Mouse (Mus musculus) kidney, adult 10 weeks (tissue): ENCODE results near the gene Lmna. TPM values are rescaled to one million over a fixed set of nuclear protein-coding genes. Genes with fewer than 3 reads are reported as not detected.

Experiments used
- polyA plus RNA-seq: library from polyadenylated mRNA; stranded (reverse); fragments of 350-450 nt; fragmentation: Illumina TruSeq; extraction: RNeasy Lipid Tissue Mini Kit (QIAGEN cat#74804); gene quantifications from one replicate; pipeline ENCODE4 v1.2.3, GENCODE M21; 2014; ENCODE audit warnings: low read depth, low replicate concordance

Gene Lmna
- polyA plus RNA-seq: 2.7 TPM

DNA sequence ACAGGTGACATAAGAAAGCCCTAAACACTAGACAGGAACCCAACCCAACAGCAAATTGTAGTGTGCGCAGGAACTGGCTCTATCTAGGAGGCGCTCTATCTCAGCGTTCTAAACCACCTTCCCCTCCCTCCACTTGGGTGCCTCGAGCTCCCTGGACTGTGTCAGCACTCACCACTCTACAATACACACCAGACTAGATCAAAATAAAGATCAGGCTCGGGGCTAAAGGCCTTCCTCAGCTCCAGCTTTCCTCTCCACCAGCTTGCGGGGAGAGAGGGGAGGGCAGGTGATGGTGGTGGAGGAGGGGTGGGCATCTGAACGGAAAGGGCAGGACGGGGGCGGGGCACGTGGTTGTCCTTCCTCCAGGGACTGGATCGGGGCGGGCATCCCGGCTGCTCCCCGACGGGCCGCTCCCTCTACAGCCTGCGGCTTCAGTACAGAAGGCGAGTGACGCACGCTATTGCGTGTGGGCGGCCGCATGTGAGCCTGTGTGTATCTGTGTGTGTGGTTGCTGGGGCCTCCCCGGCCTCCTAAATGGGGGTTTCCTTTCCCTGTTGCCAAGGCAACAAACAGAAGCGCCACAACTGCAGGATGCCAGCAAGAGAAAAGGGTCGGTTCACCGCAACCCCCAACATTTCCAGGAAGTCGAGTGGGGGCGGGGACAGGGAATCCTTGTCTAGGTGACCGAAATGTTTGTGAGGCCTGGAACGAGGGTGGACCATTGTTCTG lies at the start of gene Lmna:
Gene Lmna (minus strand): TSS at position 265 of the 729 bp plus-strand sequence.

DNA sequence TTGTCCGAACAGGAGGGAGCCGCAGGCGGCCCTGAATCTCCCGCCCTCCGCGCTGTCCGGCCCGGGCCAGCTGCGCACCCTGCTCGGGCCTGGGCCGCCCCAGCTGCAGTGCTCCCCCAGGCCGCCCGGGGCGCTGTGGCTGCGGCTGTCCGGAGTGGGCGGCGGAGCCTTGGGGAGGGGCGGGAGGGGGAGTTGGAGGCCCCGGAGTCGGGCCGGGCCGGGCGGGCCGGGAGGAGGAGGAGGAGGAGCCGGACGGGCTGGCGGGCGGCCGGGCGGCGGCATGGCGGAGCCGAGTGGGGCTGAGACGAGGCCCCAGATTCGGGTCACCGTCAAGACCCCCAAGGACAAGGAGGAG lies 43.7 kb upstream of the Lmna start, which contains the start of gene Ubqln4:
Gene Ubqln4 (plus strand): TSS at position 234 of the 355 bp plus-strand sequence.

DNA sequence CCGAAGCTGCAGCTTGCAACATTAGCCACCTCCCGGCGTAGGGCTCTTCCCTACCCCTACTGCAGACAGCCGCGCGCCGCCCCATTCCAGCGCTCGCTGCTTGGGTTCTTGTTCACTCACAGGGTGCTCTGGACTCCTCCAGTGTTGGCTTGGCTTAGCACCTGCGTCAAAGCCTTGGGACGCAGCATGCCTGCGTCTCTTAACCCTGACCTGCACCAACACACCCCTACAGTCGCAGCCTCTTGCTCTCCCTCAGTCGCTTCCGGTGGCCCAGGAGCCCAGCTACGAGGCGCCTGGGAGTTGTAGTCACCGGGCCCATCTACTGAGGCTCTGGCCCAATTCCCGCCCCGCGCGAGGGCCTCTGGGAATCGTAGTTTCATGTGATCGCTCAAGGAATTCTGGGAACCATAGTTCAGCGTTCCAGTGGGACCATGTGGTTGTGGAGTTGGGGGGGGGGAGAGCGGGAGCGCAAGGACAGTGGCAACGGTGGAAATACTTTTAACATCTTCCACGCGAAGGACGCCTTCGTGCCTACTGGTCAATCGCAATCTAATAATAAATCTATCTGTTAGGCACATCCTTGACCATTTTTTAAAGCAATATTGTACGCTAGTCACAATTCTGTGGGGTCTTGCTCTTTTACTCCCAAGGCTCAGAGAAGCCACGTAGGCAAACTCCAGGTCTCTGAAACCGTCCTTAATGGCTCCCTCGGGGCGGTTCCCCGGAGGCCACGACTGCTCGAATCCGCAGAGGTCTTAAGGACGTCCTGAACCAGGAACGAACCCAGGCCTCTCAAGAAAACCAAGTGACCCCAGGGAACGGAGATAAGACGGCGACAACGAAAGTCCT lies 43.1 kb upstream of the Lmna start, which contains the start of gene Lamtor2:
Gene Lamtor2 (minus strand): TSS at position 399 of the 849 bp plus-strand sequence.

DNA sequence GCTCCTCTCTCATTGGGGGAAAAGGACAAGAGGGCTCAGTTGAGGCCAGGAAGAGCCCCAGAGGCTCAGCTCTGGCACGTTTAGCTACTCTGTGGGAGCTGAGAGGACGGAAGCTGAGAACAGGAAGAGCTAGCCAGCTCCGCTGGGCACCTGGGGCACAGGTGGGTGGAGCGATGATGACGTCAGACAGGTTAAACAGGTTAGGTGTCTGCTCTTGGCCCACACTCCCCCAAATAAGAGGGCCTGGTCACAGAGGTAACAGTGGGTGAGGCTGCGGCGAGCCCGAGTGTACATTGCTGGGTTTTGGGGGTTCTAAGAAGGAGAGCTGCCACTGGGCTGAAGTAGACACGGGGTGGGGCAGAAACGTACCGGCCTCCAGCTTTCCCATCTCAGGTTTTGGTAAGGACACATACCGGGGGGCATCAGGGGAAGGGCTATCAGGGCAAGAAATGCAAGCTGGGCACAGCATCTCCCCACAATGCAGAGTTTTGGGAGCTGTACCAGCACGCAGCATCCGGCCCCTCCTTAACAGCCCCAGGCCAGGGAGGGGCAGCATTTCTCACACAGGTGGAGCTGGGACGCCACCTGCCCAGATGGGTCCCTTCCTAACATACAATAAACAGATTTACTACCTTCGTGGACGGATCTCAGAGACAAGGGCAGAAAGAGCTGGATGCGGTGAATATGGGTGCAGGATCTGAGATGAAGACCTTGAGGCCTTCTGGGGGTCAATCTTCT lies 38.6 kb upstream of the Lmna start, which contains the start of gene Rab25:
Gene Rab25 (minus strand): TSS at position 121 of the 738 bp plus-strand sequence.

DNA sequence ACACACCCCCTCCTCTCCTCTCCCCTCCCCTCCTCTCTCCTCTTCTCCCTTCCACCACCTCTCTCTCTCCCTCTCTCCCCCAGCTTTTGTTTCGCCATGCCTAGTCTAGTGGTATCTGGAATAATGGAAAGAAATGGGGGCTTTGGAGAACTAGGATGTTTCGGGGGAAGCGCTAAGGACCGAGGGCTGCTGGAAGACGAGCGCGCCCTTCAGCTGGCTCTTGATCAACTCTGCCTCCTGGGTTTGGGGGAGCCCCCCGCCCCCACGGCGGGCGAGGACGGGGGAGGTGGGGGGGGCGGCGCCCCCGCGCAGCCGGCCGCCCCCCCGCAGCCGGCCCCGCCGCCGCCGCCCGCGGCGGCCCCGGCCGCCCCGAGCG lies 22.5 kb upstream of the Lmna start, which contains the start of gene Mex3a:
Gene Mex3a (plus strand): TSS at position 97 of the 376 bp plus-strand sequence.

DNA sequence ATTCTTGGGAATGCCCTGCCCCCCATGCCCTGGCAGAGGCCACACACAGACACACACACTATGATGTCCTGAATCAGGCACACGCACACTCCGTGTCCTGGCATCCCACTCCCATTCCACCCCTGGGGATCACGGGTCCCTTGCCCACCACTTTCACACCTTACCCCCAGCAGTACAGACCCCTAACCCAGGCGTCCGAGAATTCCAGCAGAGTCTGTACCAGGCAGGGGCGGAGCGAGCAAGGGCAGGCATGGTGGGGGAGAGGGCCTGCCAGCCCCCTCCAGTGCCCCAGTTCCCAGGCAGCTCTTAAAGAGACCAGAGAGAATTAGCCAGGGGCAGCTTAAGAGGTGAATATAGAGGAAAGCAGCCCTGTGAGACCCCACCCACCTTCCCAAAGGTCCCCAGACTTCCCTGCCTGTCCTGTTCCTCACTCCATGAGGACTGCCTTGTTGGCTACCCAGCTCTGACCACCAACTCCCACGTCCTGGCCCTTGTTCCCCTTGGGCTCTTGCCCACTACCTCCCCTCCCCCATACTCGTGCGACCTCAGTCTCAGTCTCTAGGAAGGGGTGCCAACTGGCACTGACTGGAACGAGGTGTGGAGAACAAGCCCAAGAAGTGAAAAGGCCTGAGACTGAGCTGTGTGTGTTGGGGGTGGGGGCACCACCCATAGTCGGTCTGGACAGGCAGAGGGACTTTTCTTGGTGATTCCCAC lies 48.6 kb downstream of the Lmna start, which contains the start of gene Sema4a:
Gene Sema4a (minus strand): TSS at position 200 of the 714 bp plus-strand sequence.

Other genes starting within 250 kb of the Lmna start
- gene Gm38392, start 222.7 kb downstream of the Lmna start, polyA plus RNA-seq: not detected
- gene Tsacc, start 213.0 kb downstream of the Lmna start, polyA plus RNA-seq: 4.5 TPM
- gene Cct3, start 212.8 kb downstream of the Lmna start, polyA plus RNA-seq: 106 TPM
- gene Glmp, start 184.9 kb downstream of the Lmna start, polyA plus RNA-seq: 2.8 TPM
- gene Tmem79, start 173.8 kb downstream of the Lmna start, polyA plus RNA-seq: 0.61 TPM
- gene Smg5, start 173.7 kb downstream of the Lmna start, polyA plus RNA-seq: 23.3 TPM
- gene Paqr6, start 145.4 kb downstream of the Lmna start, polyA plus RNA-seq: not detected
- 0.57 TPM for gene Bglap3, start 137.2 kb downstream of the Lmna start, polyA plus RNA-seq
- not detected for gene Bglap2, start 131.3 kb downstream of the Lmna start, polyA plus RNA-seq
- gene Bglap, start 125.5 kb downstream of the Lmna start, polyA plus RNA-seq: not detected
- gene Pmf1, start 99.6 kb downstream of the Lmna start, polyA plus RNA-seq: 1.9 TPM
- 13.4 TPM for gene Slc25a44, start 84.8 kb downstream of the Lmna start, polyA plus RNA-seq
- gene Sema4a, start 48.8 kb downstream of the Lmna start, polyA plus RNA-seq: 77.3 TPM
- gene Mex3a, start 22.4 kb upstream of the Lmna start, polyA plus RNA-seq: 0.57 TPM
- 2.4 TPM for gene Rab25, start 38.3 kb upstream of the Lmna start, polyA plus RNA-seq
- gene Lamtor2, start 43.1 kb upstream of the Lmna start, polyA plus RNA-seq: 7.3 TPM
- 19.4 TPM for gene Ubqln4, start 43.8 kb upstream of the Lmna start, polyA plus RNA-seq
- 22.5 TPM for gene Ssr2, start 65.9 kb upstream of the Lmna start, polyA plus RNA-seq
- gene Arhgef2, start 96.0 kb upstream of the Lmna start, polyA plus RNA-seq: 11.2 TPM
- not detected for gene Rxfp4, start 143.2 kb upstream of the Lmna start, polyA plus RNA-seq
- gene Khdc4, start 175.8 kb upstream of the Lmna start, polyA plus RNA-seq: 52.6 TPM
- 11.8 TPM for gene Rit1, start 206.9 kb upstream of the Lmna start, polyA plus RNA-seq